Mouse (Mus musculus) spleen, adult 2 months (tissue): ENCODE data around the gene Dvl2.

ENCODE experiments used
- CTCF ChIP-seq: fragments of 200-500 bp; IDR thresholded peaks from 2 replicates; pipeline ENCODE4 v1.5.1; 2011; ENCODE audit warnings: mild to moderate bottlenecking, inconsistent platforms; ENCODE audit not compliant: insufficient read depth, insufficient read length, insufficient replicate concordance; ENCODE audit errors: extremely low read depth
- POLR2A ChIP-seq: fragments of 200-500 bp; IDR thresholded peaks from 2 replicates; pipeline ENCODE4 v1.6.1; 2011; ENCODE audit warnings: low read depth, low read length, inconsistent platforms

DNA sequence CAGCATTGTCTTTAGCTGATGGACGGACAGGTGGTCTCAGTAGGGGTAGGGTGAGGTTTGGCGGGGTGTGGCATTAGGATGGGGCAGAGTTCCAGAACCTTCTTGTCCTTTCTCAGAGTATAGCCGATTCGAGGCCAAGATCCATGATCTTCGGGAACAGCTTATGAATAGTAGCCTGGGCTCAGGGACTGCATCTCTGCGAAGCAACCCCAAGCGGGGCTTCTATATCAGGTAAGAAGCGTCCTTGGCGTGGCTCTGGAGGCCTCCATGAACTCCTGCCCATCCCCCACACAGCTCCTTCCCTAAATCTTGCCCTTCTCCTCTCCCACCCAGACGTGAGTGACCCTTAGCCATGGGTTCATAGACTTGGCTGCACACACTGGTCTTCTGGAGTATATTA is 39.2 kb downstream of the Dvl2 start:
- TF ChIP-seq CTCF (no peak), POLR2A (no peak)
